Mouse (Mus musculus) gonadal fat pad, adult 2 months (tissue): Measurements from ENCODE around the gene Rora. TPM values are rescaled to one million over a fixed set of nuclear protein-coding genes. Genes with fewer than 3 reads are reported as not detected.

Experiments used
- DNase-seq: peaks from one replicate; pipeline ENCODE4 v3.0.0-alpha.2; 2012; ENCODE audit warnings: low read depth
- polyA plus RNA-seq: library from polyadenylated mRNA; depleted of rRNA; stranded (reverse); fragments of >200 nt; gene quantifications from 2 replicates; pipeline ENCODE4 v1.2.3, GENCODE M21; 2012

The Rora gene
- polyA plus RNA-seq, 1 experiment = 8.2 TPM

DNA sequence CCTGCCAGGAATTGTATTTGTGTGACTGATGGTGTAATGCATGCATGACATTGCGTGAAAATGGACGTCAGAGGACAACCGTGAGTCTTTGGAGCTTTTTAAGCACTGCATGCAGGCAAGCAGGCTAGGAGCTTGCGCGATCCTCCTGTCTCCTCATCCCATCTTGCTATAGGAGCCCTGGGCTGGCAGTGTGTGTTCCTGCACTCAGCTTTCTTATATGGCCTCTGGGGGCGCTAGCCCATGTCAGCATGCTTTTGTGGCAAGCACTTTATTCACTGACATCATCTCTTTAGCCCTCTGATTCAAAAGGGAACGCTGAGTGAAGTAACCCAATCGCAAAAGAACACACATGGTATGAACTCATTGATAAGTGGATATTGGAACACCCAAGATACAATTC is 105.7 kb downstream of the Rora start:
- no peak for DNase-seq

GRCm38 (mm10) chr9:68760329-68760728 is 106.7 kb downstream of the Rora start:
- DNase-seq = no peak

- DNase-seq = no peak
Observed at GRCm38 (mm10) chr9:68760876-68761275, 107.3 kb downstream of the Rora start.

DNA sequence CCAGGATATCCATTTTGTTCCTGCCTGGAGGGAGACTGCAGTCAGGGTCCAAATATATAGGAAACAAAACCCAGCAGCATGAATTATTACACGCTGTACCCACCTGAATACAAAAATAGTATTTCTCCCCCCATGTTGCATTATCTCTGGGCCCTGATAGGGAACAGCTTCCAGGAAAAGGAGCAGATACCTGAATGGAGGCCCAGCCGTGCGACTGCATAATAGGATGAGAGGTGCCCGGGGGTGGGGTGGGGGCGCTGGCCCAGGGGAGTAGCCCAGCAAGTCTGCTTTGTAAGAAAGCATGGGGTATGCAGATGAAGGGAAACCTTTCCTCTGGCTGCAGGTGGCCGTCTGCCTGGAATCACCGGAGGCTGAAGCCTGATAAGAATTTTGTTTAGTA is 108.1 kb downstream of the Rora start:
- DNase-seq = no peak

- DNase-seq = no peak
Observed at GRCm38 (mm10) chr9:68765595-68765994, 112.0 kb downstream of the Rora start.

DNA sequence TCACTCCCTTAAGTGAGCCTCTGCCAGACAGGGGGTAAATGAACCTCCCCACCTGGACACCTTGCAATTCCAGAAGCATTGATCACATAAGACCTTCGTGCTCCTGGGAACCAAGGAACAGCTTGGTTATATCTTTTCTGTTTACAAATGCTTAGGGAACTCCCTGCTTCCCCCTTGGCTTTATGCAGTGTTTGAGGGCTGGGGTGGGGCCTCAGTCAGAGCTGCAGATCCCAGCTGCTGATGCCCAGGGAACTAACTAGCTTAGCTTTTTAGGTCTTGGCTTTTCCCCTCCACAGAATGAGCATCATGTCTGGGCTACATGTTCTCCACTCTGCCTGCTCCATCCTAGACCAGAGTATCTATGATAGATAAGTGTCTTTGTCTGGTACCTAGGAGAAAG is 116.1 kb downstream of the Rora start:
- DNase-seq = no peak

- no peak for DNase-seq
Observed at GRCm38 (mm10) chr9:68771383-68771782, 117.8 kb downstream of the Rora start.

DNA sequence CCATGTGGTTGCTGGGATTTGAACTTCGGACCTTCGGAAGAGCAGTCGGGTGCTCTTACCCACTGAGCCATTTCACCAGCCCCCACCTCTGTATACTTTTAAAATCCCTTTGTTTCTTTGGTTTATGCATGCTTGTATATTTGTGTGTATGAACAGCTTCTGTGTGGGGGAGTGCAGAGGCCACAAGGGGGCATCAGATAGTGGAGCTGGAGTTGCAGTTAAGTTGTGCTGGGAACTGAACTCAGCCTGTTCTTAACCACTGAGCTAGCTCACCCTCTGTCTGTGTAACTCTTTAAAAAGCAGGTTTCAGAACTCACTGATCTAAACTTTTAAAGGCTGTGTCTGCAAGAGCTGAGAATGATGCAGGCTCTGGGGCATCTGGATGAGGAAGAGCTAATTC is 120.2 kb downstream of the Rora start:
- DNase-seq = no peak

DNA sequence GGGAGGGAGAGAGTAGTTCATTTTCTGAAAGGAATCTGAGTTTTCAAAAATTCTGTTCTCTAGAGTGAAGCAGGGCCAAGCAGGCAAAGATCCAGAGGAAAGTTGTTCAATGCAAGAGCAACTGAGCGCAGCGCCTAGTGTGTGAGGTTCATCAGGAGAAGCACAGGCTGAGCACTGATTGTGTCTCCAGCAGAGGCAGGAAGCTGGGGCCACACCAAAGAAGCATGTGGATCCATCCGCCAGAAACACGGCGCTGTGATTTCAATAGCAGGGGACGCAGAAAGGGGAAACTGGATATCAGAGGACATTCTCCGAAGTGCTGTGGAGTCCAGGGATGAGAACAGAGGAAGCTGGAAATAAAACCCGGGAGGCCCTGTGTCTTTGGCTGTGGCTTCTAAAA is 128.4 kb downstream of the Rora start:
- DNase-seq = no peak

DNA sequence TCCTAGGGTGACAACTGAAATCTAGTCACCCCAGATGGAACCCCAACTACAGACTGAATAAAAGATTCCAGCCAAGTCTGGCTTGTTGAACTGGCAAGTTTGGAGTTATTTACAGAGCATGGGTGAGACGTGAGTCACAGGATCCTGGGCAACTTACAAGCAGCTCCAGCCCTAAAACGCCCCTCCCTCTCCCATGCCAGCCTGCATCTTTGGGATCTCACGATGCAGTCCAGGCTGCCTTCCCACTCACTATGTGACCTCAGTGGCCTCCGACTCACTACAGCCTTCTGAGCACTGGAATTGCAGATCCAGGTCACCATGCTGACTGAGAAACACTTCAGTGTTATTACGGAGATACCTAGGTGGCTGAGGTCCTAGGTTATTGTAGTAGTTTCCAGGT is 129.0 kb downstream of the Rora start:
- DNase-seq = no peak

GRCm38 (mm10) chr9:68783246-68783645 is 129.7 kb downstream of the Rora start:
- DNase-seq = no peak

- DNase-seq = no peak
Observed at GRCm38 (mm10) chr9:68786614-68787293, 133.2 kb downstream of the Rora start.

DNA sequence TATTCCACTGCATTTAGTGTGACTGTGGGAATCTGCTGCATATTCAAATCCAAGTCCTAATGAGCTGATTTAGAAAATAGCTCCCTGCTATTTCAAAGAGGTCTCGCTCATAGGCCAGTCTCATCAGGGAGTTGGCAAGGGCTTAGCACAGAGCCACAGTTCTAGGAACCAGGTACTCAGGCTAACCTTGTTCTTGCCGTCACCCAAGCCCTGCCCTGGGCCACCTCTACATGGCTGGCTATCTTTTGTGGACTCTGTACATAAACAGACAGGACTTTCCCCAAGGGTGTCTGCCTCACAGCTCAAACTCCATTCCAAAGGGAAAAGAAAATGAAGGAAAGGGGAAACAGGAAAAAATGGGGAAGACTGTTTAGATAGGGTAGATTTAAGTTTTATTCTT is 134.1 kb downstream of the Rora start:
- no peak for DNase-seq

DNA sequence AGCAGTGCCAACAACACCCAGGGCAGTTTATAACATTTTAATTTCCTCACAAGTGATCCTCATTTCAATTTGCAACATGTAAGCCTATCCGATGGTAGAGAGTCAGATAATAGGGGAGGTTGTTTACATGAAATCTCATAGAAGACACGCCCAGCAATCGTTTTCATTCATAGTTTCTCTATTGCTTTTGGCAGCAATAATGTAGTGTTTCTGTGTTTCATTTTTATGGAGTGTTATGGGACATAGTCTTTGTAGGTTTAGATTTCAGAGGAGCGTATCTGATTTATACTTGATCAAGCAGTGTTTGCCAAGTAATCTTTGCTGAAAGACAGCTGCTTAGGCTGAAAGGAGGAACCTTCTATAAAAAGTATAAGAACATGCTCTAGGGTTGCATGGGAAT is 137.3 kb downstream of the Rora start:
- DNase-seq = no peak

GRCm38 (mm10) chr9:68791982-68792540 is 138.5 kb downstream of the Rora start:
- DNase-seq = no peak

- no peak for DNase-seq
Observed at GRCm38 (mm10) chr9:68795314-68795713, 141.7 kb downstream of the Rora start.

DNA sequence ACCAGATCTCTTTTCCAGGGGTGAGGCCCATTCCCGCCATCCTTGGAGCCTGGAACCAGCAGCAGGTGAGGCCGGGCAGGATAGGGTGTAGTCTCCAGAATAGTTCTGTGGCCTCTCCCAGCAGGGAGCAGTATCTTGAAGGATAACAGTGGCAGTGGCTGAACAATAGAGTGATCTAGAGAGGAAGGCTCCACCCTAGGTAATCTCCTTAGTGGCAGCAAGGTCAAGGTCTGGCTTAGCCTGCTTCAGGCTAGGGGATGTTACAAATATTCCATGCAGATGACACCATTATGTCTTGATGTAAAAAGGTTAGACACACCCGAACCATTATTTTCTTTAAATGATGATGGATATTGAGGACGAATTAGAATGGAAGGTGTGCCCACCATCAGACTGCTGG is 144.6 kb downstream of the Rora start:
- DNase-seq = no peak

- no peak for DNase-seq
Observed at GRCm38 (mm10) chr9:68799065-68799464, 145.5 kb downstream of the Rora start.

DNA sequence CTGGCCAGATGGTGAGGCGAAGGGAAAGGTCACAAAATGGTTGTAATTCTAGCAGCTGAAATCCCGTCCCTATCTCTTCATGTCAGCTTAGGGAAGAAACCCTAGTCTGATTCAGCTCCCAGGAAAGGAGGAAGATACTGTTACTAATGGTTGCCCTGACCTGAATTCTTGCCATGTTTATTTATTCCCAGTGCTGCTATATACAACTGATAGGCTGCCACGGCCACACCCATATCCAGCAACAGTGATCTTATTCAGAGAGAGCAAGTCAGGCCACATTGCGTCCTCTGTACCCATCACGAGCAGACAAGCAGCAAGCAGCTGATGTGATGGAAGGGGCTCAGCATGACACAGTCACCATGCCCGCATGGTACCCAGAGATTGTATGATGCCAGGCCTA is 150.6 kb downstream of the Rora start:
- no peak for DNase-seq

DNA sequence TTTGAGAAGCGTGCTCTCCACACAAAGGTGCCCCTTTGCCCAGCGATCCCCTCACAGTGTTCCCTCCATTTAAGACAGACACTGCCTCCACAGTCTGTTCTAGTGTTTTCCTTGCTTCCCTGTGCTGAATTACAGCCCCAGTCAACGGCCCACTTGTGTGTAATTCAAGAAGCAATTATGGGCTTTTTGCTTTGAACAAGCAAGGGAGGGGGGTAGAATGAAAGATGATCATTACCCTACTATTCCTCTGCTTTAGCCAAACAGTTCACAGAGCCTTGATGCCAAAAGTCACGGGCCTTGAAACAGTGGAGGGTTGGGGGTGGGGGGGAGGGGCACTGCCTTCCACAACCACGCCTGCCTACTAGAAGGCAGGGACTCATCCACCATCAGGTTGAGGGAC is 152.2 kb downstream of the Rora start:
- DNase-seq = no peak

GRCm38 (mm10) chr9:68807735-68808134 is 154.1 kb downstream of the Rora start:
- DNase-seq = peak; percentile 58

DNA sequence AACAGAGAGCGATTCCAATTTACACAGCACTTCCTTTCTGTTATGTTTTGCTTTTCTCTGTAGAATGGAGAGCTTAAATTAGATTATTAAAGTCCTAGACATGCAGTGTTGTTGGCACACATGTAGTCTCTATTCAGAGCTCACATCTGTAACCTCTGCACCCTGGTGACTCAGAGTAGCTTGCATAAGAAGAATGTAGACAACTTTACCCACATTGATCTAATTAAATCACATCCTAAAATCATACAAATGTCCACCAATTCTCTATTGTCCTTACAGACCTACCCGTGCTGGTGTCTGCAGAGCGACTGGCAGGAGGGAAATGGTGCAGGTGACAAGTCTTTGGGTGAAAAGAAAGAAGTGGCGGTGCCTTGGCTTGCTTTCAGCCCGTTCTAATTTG is 155.9 kb downstream of the Rora start:
- DNase-seq = no peak

- no peak for DNase-seq
Observed at GRCm38 (mm10) chr9:68814723-68815122, 161.1 kb downstream of the Rora start.

DNA sequence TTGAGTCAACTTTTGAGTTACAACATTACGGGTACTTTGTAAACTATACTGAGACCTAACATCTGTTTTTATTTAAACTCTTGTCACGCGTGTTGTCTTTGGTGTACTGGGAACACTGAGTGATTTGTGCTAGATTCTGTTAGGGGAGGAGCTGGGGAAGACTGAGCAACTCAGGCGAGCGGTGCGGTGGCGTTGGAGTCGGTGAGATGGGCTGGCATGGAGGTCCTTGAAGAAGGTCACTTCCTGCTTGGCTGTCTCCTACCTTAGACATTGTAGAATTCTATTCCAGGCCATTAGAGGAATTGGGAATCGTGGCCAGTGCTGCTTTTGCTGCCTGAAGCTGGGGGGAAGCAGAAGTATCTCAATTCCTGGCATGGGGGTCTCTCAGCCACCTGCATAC is 162.3 kb downstream of the Rora start:
- no peak for DNase-seq
